Mouse (Mus musculus) urinary bladder, adult 2 months (tissue): Measurements from ENCODE around the gene Ccs. TPM values are rescaled to one million over a fixed set of nuclear protein-coding genes. Genes with fewer than 3 reads are reported as not detected.
A peak's percentile ranks its signal among the peaks of the same experiment; 100 is the strongest.
"Not testable (repeated sequence)": the region's sequence is repeated elsewhere in the genome, so short reads cannot be mapped to it uniquely, and the experiment has no call there.

Experiments
- DNase-seq: peaks from one replicate; pipeline ENCODE4 v3.0.0; 2022; ENCODE audit warnings: low spot score
- polyA plus RNA-seq: library from polyadenylated mRNA; depleted of rRNA; stranded (reverse); fragments of >200 nt; gene quantifications from 2 replicates; pipeline ENCODE4 v1.2.3, GENCODE M21; 2012; rRNA removed

Gene Ccs
- 64.5 and 75.5 TPM in 2 replicates for polyA plus RNA-seq

DNA sequence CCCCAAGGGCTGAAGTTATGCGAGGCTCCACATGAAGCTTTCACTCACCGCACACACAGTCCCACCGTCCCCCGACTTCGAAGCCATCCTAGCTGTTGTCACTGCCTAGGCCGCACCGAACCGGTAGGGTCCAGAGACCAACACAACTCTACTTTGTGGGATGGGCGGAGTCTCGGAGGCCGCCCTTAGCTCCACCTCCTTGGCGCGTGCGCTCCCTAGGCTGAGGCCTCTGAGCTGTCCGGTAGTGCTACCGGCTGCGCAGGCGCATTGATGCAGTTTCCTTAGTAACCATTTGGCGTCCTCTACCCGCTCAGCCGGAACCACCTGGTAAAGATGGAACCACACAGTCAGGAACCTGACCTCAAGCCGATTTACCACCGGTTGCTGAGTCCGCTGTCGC is at the start of gene Ccs, which contains the start of gene Ccdc87:
TSS of gene Ccs (minus strand) at position 184 of the 400 bp plus-strand sequence.
TSS of gene Ccdc87 (plus strand) at position 218 of the 400 bp plus-strand sequence.
- DNase-seq, result peak; percentile 84

DNA sequence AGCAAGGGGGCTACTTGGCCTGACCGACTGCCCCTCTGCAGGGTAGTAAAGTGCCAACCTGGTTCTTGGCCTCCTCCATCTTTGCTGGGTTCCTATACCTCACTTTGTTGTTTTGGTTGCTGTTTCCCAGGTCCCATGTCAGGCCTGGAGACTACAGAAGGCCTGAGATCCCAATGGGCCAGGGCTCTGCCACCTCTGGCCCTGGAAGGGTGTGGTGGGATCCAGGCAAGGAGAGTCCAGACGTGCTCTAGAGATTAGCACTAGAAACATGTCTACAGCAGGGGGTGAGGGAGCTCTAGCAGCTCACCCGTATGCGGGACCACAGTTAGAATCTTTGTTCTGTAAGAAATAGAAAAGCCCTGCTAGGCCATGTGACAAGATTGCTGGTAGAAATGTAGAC is 44.8 kb upstream of the Ccs start:
- no peak for DNase-seq

DNA sequence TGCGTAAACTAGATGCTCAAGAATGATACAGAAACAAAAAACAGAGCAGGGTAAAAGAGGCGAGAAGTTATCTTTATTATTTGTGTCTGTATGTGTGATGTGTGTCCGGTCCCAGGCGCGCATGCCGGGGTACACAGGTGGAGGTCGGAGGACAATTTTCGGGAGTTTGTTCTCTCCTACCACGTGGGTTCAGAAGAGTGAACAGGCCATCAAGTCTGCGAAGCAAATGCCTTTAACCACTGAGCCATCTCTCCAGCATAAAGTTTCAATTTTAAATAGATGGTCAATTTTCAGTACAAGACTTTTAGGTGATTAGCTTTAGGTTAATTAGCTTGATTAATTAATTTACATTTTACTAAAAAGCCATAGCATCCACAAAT is 40.2 kb upstream of the Ccs start:
- no peak for DNase-seq

DNA sequence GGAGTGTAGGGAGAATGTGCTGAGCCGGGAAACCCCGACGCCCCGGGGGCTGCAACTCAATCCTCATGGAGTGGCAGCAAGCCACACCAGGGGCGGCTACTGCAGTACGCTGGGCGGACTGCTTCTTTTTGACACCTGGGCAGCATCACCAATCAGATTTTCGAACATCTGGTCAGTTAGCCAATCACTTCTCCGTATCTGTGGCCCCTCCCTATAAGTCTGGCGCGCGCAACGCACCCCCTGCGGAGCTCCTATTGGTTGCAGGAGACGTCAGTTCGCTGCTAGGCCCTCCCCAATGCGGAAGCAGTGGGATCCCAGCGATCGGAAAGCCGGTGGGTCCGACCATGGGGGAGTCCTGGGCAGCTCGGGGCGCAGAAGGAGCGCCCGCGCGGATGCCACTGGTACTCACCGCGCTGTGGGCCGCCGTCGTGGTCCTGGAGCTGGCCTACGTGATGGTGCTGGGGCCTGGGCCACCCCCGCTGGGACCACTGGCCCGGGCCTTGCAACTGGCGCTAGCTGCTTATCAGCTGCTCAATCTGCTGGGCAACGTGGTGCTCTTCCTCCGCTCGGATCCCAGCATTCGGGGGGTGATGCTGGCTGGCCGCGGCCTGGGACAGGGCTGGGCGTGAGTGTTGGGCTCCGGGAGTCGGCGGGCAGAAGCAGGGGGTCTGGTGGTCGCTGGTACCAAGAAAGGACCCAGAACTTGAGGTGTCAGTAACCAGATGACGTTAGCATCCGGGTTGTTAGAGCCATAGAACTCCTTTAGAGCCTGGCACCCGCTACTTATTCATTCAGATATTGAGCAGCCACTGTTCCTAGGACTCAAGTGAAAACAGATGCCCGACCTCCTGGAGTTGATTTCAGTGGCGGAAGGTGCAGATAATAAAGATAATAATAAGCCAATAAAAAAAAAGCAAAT is 39.5 kb upstream of the Ccs start, which contains the start of gene Zdhhc24:
TSS of gene Zdhhc24 (plus strand) at position 264 of the 919 bp plus-strand sequence.
- peak; percentile 97 for DNase-seq

DNA sequence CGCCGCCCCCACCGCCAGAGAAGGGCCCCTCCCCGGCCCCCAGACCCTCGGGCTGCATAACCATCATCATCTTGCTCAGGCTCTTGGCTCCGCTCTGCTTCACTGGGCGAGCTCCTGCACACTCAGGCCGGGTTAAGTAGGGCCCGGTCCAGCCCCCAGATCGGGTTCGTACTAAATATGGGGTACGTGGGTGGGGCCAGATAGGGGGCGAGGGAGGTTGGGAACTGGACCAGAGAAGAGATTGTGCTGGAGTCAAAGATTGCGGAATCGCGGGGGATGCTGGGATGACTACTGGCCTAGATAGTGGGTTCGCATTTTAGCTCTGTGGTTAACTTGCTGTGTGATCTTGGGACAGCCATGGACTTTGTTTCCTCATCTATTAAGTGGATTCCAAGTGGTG is 38.7 kb upstream of the Ccs start, which contains the start of gene Actn3:
TSS of gene Actn3 (minus strand) at position 125 of the 400 bp plus-strand sequence.
- DNase-seq, result no peak

DNA sequence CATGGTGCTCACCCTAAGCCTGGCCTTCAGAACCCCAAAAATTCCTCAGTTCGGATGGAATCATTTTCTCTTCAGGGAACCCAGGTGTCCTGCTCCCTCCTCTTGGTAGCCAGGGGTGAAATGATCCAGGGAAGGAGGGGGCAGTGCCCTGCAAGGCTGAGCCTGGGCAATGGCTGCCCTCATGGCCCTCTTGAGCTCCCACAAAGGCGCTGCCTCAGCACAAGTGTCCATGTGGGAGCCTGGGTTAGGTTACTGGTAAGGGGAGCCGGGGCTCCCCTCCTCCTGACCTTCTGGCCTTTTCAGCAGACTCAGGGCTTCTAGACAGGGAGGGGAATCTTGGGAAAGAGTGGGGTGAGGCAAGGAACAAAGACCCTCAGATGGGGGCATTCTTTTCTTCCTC is 37.6 kb upstream of the Ccs start:
- DNase-seq, result no peak

DNA sequence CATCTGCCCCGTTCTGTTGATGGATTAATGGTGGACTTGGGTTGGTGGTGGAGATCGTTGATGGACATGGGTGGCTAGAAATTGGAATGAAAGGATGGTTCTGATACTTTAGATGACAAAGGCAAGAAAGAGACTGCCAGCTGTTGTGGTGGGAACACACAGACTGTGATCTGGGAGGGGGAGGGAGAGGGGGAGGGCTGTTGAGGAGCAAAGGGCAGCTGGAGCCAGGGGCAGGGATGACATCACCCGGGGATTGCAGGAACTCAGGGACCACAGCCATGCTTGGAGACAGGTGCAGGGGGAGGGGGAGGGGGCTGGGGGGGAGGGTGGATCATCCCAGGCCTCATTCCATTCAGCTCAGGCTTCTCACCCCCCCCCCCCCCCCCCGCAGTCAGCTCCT is 37.1 kb upstream of the Ccs start:
- no peak for DNase-seq

DNA sequence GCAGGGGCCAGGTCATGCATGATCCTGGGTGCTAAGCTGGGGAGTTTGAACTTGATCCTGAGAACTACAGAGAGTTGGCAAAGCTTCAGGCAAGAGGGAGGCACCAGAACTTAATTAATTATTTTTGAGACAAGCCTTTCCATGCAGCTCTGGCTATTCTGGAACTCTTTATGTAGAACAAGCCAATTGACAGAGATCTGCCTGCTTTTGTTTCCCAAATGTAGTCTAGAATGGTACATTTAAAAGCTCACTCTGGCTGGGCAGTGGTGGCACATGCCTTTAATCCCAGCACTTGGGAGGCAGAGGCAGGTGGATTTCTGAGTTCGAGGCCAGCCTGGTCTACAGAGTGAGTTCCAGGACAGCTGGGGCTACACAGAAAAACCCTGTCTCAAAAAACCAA is 35.5 kb upstream of the Ccs start:
- DNase-seq, result not testable (repeated sequence)

DNA sequence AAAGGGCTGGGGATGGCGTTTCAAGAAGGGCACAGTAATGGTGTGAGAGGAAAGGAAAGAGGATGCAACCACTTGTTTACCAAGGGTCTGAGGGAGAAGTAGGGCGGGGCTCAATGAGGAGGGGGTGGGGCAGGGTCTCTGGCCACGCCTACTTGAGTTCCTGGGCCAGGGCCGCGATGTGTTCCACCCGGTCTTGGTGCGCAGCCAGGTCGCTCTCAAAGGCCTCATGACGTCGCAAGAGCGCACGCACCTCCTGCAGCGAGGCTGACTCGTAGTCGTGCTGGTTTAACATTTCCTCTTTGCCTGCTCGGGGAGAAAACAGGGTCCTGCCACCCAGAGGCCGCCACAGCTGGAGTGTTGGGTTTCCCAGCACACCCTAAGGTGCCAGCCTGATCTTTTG is 26.0 kb upstream of the Ccs start:
- DNase-seq, result no peak

DNA sequence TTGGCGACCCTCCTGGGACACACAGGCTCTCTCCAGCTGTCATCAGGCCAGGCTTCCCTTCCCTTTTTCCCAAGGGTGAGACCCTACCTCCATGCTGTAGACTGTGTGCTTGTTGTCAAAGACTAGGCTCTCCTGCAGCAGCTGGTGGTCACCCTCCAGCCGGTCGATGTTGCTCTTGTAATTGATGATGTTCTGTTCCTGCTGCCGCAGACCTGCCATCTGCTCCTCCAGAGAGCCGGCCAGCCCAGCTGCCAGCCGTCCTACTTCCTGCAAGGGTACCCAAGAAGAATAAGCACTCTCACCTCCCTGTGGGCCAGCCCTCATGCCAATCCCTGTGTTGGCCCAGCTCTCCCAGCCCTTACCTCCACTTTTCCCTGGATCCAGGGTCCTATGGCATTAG is 23.9 kb upstream of the Ccs start:
- no peak for DNase-seq

DNA sequence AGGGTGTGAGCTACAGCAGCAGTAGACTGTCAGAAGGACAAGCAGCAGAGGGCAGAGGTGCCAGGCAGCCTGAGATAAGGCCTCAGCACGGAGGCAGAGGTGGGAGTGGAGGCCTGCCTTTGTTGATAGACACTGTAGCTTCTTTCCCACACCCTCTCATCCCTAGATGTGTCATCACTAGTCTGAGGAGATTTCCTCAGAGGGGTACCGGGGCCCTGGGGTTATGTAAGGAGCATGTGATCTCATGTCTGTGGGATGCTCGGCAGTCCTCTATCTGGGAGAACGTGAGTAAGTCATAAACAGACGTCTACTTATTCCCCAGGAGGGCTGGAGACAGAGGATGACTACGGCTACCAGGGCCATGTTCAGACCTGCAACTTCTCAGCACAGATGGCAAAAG is 19.9 kb upstream of the Ccs start:
- DNase-seq, result no peak

DNA sequence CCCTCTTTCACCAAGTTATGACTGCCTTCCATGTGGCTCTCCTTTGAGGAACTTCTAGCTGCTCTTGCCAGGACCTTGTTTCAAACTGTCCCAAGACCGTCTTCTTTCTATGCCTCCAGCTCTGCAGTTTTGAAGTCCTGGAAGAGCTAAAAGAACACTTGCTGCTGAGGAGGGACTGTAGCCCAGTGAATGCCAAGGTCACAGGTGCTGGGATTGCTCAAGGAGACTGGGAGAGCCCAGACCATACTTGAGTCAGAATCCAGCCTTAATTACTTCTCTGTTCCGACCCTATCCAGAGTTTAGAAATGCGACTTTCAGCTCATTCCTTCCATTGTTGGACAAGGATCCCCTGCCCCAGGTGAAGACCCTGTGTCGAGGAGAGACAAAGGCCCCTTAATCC is 16.8 kb upstream of the Ccs start:
- no peak for DNase-seq

DNA sequence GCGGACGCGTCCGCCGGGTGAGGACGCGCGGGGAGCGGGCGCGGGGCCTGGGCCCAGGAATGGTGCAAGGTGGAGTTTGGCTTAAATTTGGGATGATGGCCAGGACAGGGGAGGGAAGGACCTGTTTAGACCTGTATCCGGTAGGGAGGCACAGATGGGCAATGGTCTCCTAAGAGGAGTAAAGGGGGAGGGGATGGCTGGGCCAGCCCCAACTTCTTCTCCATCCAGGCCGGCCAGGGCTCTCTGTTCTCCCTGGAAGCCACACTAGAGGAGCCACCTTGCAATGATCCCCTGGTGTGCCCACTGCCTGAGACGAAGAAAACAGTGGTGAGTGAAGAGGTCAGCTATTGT is 16.3 kb upstream of the Ccs start:
- no peak for DNase-seq

DNA sequence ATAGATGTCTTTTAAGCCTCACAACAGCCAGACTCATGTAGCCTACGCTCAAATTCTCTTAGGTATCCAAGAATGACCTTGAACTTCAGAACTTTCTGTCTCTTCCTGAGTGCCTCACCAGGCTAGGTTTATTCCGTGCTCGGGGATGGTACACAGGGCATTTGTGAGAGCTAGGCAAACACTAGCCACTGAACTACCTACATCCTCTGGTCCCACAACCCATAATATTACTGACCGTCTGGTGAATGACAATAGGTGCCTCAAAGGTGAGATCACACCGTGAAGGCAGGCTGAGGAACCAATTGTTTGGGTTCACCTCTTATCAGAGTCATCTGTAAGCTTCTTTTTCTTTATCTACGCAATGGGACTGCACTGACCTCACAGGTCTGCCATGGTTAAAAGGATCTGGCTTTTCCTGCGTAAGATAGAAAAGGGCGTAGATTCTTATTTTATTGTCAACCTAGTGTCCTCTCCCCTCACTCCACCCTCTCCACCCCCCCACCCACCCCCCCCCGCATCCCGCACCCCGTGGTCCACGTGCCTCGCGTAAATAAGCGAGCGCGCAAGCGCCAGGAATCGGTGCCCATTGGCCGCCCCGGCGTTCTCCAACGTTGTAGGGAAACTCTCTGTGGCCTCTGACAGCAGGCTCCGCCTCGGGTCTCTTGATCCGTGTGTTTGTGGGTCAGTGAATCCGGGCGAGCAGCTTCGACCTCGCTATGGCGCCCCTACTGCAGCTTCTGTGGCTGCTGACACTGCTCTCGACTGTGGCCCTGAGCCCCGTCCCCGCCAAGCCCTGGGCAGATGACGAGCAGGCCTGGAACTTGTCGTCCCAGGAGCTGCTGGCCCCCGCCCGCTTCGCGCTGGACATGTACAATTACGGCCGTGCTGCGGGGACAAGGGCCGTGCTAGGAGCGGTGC is 15.7 kb upstream of the Ccs start, which contains the start of gene Ctsf:
TSS of gene Ctsf (plus strand) at position 579 of the 918 bp plus-strand sequence.
- peak; percentile 77 for DNase-seq

DNA sequence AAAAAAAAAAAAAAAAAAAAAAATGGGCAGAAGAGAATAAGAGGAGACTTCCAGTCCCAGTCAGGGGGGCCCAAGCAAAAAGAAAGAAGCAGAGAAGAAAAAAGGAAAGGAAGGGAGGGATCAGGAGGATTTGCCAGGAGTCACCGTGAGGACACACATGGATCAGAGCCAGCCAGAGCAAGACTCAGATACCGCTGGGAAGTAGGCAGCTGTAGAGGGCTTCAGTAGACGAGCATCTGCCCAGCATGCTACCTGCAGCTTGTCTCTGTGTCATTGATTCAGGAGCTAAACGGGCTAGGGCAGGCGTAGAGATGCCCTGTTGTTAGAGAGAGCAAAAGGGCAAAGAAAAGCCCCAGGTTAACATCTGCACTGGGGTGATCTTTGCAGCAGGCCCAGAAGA is 11.1 kb upstream of the Ccs start:
- DNase-seq, result no peak

DNA sequence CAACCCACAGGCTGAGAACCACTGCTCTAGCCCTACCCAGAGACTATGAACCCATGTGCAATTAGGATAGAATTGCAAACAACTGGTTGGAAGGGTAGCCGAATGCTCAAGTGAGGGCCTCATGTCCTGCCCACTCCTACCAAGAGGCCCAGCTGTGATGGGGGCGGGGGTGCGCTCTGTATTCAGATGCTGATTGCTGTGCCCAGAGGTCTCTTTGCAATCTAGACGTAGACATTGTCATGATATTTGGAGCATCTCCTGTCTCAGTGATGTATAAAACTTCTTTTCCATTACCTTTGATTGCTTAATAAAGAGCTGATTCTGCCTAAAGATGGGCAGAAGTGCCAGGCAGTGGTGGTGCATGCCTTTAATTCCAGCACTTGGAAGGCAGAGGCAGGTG is 10.7 kb upstream of the Ccs start:
- no peak for DNase-seq

DNA sequence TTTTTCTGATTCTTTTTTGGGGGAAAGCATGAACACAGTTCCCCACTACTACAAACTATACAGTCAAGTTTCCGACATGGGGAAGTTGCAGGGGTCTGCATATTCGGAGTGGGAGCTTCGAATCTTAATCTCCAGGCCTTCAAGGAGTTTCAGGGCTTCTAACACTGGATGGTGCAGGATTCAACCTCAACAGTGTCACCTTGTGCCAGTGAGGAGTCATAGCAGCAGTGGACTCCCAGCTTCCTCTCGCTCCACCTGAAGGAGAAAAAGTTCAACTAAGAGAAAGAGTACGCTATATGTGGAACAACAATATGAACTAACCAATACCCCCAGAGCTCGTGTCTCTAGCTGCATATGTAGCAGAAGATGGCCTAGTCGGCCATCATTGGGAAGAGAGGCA is 8.4 kb upstream of the Ccs start:
- no peak for DNase-seq

DNA sequence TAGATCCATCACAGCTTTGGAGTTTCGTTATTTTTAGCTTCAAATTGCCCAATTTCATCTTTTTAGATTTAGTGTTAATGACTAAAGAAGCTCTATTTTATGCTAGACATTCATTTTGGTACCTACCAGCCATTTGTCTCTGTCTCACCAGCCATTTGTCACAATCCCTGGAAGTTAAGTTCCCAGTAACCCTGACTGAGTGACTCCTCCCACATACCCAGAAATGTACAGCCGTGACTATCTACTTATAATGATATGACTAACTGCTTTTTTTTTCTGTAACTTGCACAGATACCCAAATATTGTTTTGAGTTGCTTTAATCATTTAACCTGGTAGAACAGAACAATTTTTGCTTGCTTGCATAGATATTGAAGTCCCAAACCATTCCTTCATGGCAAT is 6.7 kb upstream of the Ccs start:
- DNase-seq, result no peak

DNA sequence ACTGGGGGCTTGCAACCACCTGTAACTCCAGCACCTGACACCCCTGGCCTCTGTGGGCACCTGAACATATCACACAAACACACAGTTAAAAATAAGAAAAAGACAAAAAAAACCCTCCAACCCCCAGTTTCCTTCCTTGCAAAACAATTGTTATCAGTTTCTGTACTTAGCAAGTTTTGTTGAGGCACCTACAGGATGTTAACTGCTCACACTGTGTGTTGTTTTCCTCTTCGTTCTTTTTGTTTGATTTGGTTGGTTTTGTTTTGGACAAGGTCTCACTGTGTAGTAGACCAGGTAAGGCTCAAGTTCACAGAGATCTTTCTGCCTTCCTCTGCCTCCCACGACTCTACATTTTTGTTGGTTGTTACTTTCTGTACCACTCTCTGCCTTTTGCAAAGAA is 3.5 kb upstream of the Ccs start:
- no peak for DNase-seq

DNA sequence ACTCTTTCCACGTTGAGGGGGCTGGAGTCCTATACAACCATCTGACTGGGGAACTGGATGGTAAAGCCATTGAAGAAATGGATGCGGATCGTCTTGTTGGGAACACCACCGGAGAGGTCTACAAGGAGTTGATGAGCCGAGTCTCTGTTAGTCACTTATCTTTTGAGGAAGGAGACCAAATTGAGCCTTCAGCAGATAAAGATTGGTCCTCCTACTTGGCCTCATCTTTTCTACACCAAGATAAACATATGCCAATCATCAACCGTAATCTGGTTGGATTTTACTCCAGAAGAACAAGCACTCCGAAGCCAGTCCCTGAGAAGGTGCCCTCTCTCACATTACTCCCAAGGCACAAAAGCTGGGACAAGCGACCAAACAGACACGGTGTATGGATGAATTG is 1.7 kb upstream of the Ccs start:
- no peak for DNase-seq

DNA sequence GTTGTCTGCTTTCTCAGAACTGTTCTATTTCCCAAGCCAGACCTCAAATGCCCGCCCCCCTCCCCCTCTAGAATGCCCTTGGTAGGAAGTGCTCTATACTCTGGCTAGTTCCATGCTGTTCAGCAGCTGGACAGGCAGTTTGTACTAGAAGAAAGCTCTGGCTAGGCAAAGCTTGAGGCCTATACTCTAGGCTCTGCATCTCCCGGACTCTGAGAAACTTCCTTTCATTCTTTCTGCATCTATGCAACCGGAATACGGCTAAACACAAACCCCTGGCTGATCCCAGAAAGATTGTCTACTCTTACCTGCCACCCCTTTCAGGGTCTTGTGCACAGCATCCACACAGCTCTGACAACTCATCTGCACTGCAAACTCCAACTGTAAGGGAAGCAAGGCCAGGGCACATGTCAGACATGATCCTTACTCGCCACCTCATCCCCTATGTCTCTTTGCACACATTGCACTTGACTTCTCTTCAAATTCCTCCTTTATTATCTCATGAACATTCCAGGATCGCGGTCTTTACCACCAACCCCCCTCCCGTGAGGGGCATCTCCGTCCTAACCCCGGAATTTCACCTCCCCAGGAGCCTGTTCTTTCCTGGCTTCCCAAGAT is 499 bp downstream of the Ccs start:
- DNase-seq, result no peak

DNA sequence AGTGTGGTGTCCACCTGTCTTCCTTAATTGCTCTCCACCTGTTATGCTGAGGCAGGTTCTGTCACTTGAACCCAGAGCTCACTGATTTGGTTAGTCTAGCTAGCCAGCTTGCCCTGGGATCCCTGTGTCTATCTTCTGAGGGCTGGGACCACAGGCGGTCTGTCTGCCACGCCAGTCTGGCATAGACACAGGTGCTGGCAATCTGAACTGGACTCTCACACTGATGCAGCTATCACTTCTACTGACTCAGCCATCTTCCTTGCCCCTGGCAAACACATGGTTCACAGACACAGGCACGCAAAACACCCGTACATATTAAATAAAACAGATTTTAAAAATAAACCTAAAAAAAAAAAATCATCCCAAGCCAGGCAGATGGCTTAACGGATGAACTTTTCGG is 2.1 kb downstream of the Ccs start:
- no peak for DNase-seq
